Mouse (Mus musculus) cerebral cortex, adult 2 months (tissue): ENCODE results near the gene Pcif1.

ENCODE experiments used
- WGBS: fragments of 180-500 bp; shearing (Covaris S2); methylation state at CpG from one replicate; pipeline ENCODE4 v1.1.7; 2018; 5-methylcytosine and 5-hydroxymethylcytosine counted together

The Pcif1 gene

DNA sequence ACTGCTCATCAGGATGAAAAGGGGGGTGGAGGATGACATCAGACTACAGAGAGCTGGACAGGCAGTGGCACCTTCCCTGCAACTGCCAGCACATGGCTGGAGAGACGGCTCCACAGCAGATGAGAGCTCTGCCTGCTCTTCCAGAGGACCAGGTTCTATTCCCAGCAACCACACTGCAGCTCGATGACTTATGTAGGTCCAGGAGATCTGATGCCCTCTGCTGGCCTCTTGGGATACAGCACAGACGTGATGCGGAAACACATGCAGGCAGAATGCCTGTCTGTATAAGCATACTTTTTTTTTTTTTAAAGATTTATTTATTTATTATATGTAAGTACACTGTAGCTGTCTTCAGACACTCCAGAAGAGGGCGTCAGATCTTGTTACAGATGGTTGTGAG is 39.2 kb downstream of the Pcif1 start:
- 66% methylated on average over 5 of the region's 5 CpGs for WGBS

DNA sequence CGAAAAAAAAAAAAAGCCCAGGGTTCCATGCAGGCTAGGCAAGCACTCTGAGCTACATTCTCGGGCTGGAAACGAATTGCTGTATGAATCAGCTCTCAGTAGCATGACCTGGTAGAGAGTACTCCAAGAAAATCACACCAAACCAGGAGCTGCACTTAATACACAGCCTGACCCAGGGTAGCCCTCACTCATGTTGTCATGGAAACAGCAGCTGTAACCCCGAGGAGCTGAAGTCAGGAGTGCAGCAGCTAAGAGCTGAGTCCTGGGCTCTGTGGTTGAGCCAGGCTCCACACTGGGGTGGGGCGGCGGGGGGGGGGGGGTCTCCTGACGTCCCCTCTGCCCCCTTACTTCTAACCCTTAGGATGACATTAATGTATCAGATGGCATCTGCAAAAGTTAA is 42.9 kb downstream of the Pcif1 start:
- WGBS, result 56% methylated on average over 7 of the region's 7 CpGs

GRCm38 (mm10) chr2:164923291-164923690 is 44.2 kb downstream of the Pcif1 start:
- WGBS, result 76% methylated on average over 4 of the region's 4 CpGs

DNA sequence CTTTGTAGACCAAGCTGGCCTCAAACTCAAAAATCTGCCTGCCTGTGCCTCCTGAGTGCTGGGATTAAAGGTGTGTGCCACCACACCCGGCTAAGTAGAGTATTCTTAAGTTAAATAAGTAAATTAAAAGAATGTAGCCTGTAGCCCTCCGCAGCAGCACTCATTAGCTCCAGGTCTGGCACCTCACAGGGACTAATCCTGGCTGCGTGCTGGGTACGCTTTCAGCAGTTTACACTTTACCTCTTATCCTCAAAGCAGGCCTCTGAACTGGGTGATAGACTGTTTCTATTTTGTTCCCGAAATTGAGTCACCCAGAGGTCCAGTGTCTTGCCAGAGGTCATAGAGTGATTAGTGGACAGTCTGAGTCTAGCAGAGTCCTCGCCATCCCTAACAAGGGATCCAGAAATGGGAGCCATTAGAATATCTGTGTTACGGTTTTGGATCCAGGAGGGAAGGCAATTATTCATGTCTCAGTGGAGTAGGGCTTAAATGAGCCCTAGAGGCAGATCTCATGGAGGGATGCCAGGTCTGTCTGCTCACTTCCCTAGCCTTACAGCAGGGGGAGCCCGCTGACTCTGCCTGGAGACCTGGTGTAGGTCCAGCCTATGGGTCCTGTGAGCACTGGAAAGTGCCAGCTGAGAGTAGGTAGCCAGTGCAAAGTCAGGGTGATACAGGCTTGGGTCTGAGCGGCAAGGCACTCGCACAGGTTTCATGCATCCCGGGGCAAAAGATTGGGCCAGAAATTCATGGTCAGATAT is 45.2 kb downstream of the Pcif1 start:
- WGBS, result 43% methylated on average over 11 of the region's 11 CpGs

DNA sequence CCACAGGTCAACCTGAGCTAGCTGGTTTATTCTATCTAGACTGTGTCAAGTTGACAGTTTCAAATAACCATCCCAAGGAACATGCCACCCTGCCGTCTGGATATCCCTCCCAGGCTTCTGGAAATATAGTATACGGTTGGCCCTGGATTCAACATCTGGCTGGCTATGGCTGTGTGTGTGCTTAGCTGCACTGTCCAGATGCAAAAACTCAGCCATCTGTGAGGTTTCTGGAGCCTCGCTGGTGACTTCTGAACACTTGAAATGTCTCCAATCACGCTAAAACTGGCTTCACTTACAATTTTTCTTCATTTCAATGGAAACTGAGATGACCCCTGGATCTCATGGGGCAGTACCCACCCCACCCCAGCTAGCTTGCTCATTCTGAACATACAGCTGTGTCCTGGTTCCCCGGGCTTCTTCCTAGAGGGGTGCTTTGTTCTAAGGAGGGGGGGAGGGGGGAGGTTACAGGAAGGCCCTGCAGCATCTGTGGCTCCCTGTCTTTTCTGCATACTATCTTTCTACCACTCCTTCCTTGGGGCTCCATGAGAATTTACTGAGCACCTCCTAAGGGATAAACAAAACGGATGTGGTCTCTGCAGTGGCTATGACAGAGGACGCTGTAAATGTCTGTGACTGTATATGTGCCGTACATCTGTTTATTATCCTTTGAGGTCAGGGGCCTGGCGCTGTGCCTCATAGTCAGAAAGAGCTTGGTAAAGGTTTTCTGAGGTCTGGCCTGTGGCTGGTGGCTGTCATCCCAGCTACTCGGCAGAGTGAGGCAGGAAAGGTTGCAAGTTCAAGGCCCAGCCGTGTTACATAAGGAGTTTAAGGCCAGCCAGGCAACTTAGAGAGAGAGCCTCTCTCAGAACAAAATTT is 51.8 kb downstream of the Pcif1 start:
- 64% methylated on average over 11 of the region's 11 CpGs for WGBS

DNA sequence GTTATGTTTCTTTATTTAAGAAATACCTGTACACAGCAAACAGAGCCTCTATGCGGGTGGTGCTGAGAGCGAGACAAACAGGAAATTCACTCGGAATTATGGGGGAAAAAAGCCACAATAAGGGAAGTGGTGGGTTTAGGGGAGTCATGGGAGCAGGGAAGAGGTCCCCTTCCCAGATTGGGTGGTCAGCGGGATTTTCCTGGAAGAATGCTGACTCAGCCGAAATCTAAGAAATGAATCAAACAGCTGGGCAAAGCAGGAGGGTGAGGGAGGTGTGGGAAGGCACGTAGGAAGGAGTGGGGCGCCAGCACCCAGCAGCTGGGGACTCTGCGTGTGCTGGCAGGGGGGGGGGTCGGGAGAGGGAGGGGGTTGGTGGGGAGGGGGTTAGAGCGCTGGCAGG is 54.4 kb downstream of the Pcif1 start:
- 40% methylated on average over 10 of the region's 10 CpGs for WGBS

DNA sequence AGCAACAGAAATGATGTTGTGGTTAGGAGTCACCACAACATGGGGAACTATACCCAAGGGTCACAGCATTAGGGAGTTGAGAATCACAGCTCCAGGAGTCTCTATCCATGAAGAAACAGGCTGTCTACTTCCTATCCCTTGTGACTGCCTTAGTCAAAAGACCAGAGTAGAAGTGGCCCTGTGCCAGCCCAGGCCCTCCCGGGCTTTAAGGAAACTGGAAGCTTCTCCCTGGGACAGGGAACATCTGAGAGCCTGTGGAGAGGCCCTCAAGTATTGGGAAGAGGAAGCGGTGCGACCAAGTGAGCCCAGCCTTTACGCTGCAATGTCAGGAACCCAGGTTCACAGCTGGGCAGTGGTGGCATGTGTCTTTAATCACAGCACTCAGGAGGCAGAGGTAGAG is 56.9 kb downstream of the Pcif1 start:
- WGBS, result 68% methylated on average over 4 of the region's 4 CpGs

DNA sequence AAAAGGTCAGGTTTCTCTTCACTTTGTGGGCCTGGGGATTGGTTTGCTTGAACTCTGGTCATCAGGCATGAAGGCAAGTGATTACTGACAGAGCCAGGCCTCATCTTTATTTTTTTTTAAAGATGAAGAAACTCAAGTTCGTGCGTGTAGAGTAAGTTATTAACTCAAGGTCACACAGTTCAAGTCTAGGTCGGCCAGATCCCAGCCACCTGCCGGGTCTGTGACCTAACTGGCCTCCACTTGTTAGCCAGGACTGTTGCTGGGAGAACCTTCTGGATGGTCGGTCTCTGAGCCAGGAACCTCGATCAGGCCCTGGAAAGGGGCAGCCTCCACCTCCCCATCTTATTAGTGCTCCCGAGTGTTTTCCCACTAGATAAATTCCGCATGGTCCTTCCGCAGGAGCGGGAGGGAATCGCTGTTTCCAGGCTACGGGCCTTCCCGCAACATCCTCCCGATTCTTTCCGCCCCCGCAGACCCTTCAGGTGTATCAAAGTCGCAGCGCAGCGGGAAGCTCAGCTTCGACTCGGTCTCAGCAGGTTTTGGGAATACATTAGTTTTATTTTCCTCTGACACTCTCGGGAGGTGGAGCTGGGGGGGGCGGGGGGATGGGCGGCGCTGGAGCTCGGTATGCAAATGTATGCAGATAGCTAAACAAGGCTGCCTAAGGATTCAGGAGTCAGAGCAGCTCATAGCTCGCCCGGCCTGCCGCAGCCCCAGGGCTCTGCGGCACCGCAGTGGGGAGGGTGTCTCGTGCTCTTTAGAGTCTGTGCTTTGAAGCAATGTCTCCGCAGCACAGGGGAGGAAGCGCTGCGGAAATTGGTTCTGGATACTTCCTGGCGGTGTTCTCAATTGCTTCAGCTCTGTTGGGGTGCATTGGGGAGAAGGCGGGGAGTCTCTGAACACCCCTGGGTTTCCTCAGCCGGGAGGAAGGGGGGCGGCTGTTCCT is 59.3 kb downstream of the Pcif1 start:
- 5% methylated on average over 39 of the region's 39 CpGs for WGBS

- 3% methylated on average over 11 of the region's 11 CpGs for WGBS
Measured at GRCm38 (mm10) chr2:164939106-164939505, 60.0 kb downstream of the Pcif1 start.

GRCm38 (mm10) chr2:164940140-164940830 is 61.2 kb downstream of the Pcif1 start, which contains the start of gene Mmp9:
Gene Mmp9 (plus strand): TSS chr2:164940780.
- WGBS, result 48% methylated on average over 10 of the region's 10 CpGs

- WGBS, result 58% methylated on average over 5 of the region's 5 CpGs
Measured at GRCm38 (mm10) chr2:164942692-164943290, 63.7 kb downstream of the Pcif1 start.
